Mouse (Mus musculus): Measurements from ENCODE around the gene Hhat.
A peak's percentile ranks its signal among the peaks of the same experiment; 100 is the strongest.

Gene Hhat

DNA sequence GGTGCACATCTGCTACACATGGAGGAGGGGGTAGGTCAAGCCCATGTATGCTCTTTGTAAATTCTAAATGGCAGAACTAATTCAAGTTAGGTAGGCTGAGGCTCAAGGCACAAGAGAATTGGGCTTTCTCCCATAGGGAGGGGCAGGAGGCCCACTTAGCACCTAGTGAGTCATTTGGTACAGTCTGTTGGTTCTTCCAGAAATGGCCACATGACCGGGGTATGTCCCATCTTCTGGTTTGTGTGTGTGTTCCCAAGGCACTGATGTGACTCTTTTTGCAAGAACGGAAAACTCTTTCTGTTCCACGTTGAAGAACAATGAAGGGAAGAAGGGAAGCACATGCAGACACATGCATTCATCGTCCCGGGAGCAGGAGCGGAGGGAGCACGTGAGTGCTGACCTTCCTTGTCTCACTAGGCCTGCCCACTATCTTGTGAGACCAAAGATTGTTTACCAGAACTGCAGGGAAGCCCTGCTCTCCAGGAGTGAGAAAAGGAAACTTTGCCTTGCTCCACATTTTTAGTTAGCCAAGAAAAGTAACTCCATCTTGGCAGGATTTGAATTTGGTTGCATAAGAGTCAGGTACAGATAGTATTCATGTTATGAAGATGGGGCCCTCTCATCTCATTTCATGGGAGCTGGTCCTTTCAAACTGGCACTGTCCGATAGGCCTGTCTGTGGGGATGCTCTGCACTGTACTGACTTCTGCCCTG is 290.8 kb downstream of the Hhat start:
- DNase-seq, result no peak

DNA sequence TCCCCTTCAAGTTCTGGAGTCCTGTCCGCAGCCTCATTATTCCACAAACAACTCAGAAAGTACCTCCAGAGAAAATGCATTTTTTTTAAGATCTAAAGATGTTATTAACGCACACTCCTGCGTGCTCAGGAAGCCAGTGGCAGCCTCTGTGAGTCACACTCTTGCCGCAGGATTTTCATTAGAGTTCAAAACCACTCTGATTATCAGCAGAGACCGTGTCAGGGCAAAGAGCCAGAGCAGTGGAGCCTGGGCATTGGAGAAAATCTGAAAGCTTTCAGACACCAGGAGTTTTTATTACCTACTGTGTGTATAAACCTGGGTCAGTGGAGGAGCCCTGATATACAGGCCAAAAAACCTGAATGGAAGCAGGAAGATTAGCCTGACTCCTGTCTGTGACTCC is 292.8 kb downstream of the Hhat start:
- DNase-seq, result peak in 1 of 2 experiments; percentile 34

DNA sequence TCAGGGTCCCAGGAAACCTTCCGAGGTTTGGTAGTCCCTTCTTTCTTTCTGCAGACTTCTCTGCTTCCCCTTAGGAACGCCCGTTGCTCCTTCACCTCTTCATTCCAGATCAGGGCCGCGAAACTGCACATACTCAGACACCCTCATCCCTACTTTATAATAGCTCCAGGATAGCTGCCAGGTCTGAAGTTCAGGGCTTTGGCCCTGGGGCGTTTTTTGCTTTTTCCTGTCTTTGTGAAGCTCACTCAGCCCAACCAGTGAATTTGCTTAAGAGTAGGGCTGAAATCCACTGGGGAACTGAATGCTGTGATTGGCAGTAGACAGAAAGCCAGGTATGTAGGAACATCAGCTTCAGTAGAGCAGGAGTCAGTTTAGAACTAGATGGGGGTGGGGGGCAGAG is 293.5 kb downstream of the Hhat start:
- no peak for DNase-seq

DNA sequence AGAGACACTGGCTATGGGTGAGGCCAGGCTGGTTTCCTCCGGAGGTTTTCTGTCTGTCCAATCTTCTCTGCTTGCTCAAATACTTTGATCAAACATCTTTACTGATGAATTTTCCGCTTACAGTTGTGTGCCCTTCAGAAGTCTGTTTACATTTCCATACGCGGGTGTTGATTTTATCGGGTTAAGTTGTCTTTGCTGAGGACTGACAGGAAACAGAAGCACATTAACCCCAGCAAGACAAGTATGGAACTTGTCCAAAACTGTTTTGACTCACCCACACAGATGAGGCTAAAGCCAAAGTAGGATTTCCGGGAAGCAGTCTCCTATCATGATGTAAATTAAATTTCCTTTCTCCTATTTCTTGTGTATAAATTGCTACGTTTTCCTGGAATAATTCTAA is 294.3 kb downstream of the Hhat start:
- DNase-seq, result no peak

DNA sequence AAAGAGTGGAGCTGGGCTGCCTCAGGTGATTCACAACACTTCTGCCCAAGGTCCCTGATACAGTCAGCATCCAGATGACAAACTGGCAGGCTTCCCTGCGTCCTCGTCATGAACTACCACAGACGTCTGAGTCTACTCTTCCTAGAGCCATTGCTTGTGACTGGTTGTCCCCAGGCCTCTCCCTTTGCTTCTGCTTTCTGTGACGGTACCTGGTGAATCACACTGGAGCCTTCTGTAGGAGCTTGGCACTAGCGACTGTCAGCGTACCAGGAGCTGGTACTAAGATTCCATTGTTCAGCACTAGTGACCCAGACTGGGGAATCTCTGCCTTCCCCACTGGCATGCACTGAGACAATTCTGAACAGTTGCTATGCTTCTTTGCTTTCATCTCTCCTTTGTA is 297.9 kb downstream of the Hhat start:
- DNase-seq, result no peak

DNA sequence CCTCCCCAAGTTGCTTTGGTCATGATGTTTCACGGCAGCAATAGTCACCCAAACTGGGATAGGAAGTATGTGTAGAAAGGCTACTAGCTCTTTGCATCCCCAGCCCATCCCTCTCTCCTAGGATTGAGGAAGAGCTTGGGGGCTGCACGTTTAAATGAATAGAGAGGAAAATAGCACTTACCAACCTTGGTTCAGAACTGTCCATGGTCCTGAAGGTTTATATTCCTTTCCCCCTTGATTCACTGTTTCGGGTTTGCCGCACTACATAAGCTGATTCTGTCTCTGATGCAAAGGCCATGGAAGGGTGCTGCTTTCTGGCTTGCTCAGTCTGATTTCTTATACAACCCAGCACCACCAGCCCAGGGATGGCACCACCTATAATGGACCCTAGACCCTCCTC is 298.7 kb downstream of the Hhat start:
- no peak for DNase-seq

DNA sequence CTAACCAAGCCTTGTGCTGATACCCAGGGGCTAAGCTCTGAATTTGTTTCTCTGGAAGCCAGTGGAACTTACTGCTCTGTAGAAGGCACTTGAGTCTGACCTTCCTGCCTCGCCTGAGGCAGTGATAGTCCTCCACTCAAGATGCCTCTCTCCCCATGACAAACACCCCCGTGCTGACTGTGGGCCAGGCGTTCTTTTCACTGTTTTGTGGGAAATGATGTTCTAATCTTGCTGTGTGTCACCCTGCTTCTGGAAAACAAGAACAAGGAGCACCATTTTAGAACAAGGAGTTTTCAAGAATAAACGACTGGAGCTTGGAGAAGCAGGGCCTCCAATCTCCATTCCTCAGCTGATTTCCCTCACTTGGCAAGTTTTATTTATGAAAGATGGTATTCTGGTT is 307.3 kb downstream of the Hhat start:
- no peak for DNase-seq

DNA sequence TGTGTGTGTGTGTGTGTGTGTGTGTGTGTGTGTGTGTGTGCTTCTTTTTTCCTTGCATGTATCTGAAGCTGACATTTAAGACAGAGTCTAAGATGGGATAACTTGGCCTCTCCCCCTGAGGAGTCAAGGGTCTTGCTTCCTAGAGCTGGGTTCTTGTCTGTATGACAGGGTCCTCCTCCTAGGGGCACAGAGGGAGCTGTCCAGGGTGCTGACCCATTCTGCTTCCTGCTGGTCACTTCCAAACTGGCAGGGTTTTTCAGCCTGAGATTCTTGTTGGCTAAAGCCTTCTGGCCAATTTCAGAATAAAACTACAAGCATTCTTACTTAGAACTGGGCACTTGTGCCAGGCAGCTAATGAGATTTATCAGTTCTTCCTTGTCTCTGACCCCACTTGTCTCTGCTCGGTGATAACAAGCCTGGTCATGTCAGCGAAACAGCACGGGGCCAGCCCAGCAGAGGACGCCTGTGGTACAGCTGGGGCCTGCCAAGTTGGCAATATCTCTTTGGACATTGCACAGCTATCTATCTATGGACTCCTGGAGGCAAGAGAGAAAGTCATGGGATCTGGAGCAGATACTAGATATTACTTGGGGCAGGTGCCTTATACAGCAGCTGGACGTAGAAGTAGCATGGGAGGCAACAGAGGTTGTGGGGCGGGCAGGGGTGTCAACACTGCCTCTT is 313.4 kb downstream of the Hhat start:
- DNase-seq, result peak; percentile 44 to 63

DNA sequence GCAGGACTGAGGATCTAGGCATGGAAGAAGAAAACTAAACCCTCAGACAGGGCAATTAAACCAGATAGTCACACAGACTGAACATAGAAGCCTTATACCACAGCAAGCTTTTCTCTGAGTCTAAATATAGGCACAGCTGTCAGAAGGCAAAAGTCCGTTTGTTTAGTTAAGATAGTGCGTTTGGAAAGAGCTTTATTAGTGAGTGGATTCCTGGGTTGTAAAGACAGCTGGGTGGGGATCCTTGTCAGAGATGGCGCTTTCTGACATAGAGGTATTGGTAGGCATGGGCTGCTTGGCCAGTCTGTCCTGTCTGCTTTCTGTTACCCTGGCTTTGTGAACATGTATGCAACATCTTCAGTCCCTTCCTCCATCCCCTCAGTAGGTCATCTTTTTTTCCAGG is 314.0 kb downstream of the Hhat start:
- DNase-seq, result no peak

DNA sequence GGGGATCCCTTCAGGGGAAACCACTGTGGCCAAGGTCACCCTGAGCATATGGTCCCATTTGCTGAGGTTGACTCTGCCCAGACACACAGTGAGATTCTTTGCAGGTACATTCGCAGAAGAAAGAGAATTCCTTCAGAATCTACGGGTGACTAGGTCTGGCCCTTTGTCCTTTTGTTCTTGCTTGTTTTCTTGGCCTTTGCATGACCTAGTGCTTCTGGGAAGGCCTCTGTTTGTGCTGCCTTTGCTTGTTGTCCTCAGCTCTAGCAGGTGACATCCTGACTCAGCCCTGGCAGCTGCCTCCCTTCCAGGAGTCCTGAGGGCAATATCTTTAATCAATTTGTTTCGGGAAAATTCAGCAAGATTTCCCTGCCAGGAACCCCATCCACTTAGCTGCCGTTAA is 316.0 kb downstream of the Hhat start:
- no peak for DNase-seq

DNA sequence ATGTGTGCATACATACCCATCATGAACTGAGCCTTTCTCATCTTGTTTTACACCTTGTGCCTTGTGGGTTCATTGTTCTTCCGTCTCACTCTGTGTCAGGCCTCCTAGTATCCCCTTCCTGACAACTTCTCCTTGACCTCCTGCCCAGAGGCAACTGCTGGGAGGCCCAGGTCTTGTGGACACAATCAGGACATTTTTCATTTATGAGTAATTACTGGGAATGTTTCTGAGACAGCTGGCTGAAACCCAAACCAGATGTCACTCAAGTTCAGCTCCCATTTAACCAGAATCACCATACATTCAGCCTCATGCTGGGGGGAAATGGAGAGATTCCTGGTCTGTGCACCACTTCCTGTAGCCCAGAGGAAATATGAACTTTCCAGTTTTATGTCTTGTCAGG is 316.5 kb downstream of the Hhat start:
- DNase-seq, result no peak

DNA sequence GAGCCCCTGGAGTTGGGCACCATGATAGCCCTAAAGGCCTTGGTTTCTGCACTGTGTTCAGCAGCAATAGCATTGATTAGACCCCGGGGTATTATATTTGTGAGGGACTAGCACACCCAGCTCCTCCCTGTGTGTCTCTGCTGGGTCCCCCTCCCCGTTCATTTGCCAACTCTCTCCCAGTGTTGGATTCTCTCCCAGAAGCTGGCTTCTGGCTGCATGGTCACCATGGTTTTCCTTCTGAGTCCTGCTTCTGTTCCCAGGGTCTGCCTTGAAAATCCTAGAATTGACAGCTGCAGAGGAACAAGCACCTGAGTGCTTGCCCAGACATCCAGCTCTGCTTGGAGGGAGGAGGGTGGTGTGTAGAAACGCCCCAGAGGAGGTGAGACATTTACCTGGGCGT is 319.3 kb downstream of the Hhat start:
- peak in 1 of 2 experiments; percentile 41 for DNase-seq

DNA sequence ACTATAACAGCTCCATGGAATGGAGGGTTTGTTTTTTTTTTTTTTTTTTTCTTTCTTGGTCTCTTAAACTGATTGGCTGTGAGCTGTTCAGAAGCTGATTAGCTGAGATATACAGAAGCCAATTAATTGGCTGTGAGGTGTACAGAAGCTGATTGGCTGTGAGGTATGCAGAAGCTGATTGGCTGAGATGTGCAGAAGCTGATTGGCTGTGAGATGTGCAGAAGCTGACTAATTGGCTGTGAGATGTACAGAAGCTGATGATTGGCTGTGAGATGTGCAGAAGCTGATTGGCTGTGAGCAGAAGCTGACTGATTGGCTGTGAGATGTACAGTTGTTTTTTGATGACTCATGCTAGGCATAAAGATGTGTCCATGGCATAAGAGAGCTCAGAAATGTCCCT is 320.6 kb downstream of the Hhat start:
- no peak for DNase-seq

DNA sequence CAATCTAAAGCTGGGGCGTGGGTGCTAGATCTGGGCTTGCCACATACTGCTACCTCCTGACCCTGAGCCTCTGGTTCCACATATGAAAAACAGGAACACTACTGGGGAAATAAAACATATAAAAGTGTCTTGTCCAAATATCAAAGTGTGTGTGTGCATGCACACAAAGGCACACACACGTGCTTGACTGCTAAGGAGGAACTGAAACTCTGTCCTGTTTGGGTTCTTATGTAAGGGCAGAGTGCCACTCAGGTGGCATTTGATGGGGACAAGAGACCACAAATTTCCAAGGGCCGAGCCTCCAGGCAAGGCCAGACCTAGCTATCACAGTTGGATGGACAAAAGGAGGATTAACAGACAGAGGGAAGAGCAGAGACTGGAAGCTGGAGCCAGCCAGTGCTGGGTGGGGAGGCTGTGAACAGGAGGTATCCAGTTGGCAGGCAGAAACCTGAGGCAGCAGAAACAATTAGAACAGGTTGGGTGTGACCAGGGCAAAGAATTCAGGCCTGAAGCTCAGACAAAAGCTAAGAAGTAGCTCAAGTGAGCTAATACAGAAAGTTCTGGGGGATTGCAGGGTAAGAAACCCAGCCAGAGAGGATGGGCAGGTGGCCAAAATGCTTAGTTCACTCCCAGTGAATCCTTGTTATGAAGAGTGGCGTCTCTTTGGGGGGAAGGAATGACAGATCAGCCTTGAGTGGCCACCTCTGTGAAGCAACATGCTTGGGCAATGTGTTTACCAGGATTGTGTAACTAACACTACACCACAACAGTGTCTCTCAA is 321.3 kb downstream of the Hhat start:
- DNase-seq, result peak; percentile 75 to 76

DNA sequence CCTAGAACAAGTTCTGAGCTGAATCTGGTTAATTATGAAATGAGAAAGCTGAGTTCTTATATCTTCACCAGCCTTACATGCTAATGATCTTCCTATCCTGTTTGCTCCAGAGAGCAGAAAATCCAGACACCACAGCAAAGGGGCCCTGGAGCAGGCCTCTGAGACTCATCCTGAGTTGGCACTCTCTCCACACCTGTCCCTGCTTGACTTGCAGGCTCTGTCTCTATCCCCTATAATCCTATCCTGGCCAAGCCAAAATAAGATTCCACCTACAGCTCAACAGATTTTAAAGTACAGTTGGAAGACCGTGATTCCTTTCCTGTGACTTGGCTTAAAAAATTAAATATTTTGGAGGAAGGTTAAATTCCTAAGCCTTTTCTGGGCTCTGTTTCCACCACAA is 322.5 kb downstream of the Hhat start:
- no peak for DNase-seq

DNA sequence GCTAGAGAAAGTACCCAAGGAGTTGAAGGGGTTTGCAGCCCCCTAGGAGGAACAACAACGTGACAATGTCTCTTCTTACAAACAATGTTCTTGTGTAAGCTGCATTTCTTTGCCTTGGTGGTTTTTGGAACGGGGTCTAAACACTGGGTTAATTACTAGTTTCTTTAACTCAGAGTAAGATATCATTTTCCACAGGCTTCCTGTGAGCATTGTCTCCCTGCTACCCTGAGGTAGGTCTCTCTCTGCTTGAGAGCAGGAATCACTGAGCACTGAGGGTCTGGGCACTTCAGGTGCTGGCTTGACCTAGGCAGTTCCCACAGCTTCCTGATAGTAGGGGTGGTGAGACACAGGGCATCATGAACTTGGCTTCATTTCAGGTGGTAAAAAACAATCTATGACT is 323.4 kb downstream of the Hhat start:
- DNase-seq, result no peak

Measured in cerebellum, postnatal 25 days (tissue).